Mouse (Mus musculus): ENCODE data around the gene Krt17. TPM values are rescaled to one million over a fixed set of nuclear protein-coding genes. Genes with fewer than 3 reads are reported as not detected.

Gene Krt17
- polyA plus RNA-seq, 2 experiments, result 28.1 to 75.5 TPM

- DNase-seq (ENCODE audit: low spot score) (peak; percentile 68), ATAC-seq (ENCODE audit: low FRiP score, low read depth) (peak; percentile 27; the same call in 1 of the 2 replicates)
- TF ChIP-seq POLR2A (IDR thresholded peaks at IDR 0.05; ENCODE audit: borderline replicate concordance, extremely low read depth, insufficient read depth, insufficient read length), result no peak
- Histone ChIP-seq H3K4me2 (replicated peaks; ENCODE audit: low read depth, low read length, severe bottlenecking) (peak overlapping the region; percentile 28), H3K9ac (ENCODE audit: low read depth, low read length, severe bottlenecking) (no peak overlapping the region), H3K27ac (replicated peaks; ENCODE audit: low read depth, low read length) (no peak overlapping the region), H3K27me3 (ENCODE audit: control insufficient read depth, insufficient read depth, low read length) (no peaks in the 10 kb centered on the region), H3K4me3 (replicated peaks; ENCODE audit: low read length) (0 out of 2 replicates have a peak overlapping the region, but pooled peaks have one; percentile 7), H3K4me1 (ENCODE audit: control insufficient read depth, insufficient read depth, low read length) (no peaks in the 10 kb centered on the region), H3K36me3 (ENCODE audit: control insufficient read depth, insufficient read depth, low read length) (no peaks in the 10 kb centered on the region), H3K9me3 (ENCODE audit: control insufficient read depth, low read length) (no peaks in the 10 kb centered on the region)
- WGBS, result 20% methylated on average over 18 of the region's 18 CpGs
Measured at GRCm38 (mm10) chr11:100298274-100299036, 37.6 kb upstream of the Krt17 start.

GRCm38 (mm10) chr11:100297801-100298200 lies 37.0 kb upstream of the Krt17 start:
- 29% methylated on average over 5 of the region's 5 CpGs for WGBS
- TF ChIP-seq POLR2A (IDR thresholded peaks at IDR 0.05; ENCODE audit: borderline replicate concordance, extremely low read depth, insufficient read depth, insufficient read length), result no peak
- no peaks in the 10 kb centered on the region for H3K27me3 ChIP-seq (ENCODE audit: control insufficient read depth, insufficient read depth, low read length)
- H3K27ac ChIP-seq (replicated peaks; ENCODE audit: low read depth, low read length), result no peak overlapping the region
- no peak; the same call in 1 of the 2 replicates for ATAC-seq (ENCODE audit: low FRiP score, low read depth)
- H3K36me3 ChIP-seq (ENCODE audit: control insufficient read depth, insufficient read depth, low read length), result no peaks in the 10 kb centered on the region
- H3K4me3 ChIP-seq (replicated peaks; ENCODE audit: low read length), result 0 out of 2 replicates have a peak overlapping the region, but pooled peaks have one; percentile 7
- H3K4me2 ChIP-seq (replicated peaks; ENCODE audit: low read depth, low read length, severe bottlenecking), result peak overlapping the region; percentile 28; the same call in 1 of the 2 replicates
- no peak for DNase-seq (ENCODE audit: low spot score)
- H3K4me1 ChIP-seq (ENCODE audit: control insufficient read depth, insufficient read depth, low read length), result no peaks in the 10 kb centered on the region
- H3K9me3 ChIP-seq (ENCODE audit: control insufficient read depth, low read length), result no peaks in the 10 kb centered on the region
- H3K9ac ChIP-seq (ENCODE audit: low read depth, low read length, severe bottlenecking), result no peak overlapping the region

- TF ChIP-seq POLR2A (IDR thresholded peaks at IDR 0.05; ENCODE audit: borderline replicate concordance, extremely low read depth, insufficient read depth, insufficient read length), result no peak
- DNase-seq (ENCODE audit: low spot score), result peak; percentile 81
- H3K27ac ChIP-seq (replicated peaks; ENCODE audit: low read depth, low read length), result no peak overlapping the region
- 8% methylated on average over 10 of the region's 10 CpGs for WGBS
- H3K27me3 ChIP-seq (ENCODE audit: control insufficient read depth, insufficient read depth, low read length), result no peaks in the 10 kb centered on the region
- H3K4me1 ChIP-seq (ENCODE audit: control insufficient read depth, insufficient read depth, low read length), result 0 out of 2 replicates have a peak, but pooled peaks cover 4% of the 10 kb centered on the region
- ATAC-seq (ENCODE audit: low FRiP score, low read depth), result peak; percentile 41; the same call in 1 of the 2 replicates
- H3K4me3 ChIP-seq (replicated peaks; ENCODE audit: low read length), result no peak overlapping the region
- H3K4me2 ChIP-seq (replicated peaks; ENCODE audit: low read depth, low read length, severe bottlenecking), result no peak overlapping the region
- H3K9ac ChIP-seq (ENCODE audit: low read depth, low read length, severe bottlenecking), result no peak overlapping the region
- H3K36me3 ChIP-seq (ENCODE audit: control insufficient read depth, insufficient read depth, low read length), result no peaks in the 10 kb centered on the region
- H3K9me3 ChIP-seq (ENCODE audit: control insufficient read depth, low read length), result no peaks in the 10 kb centered on the region
Measured at GRCm38 (mm10) chr11:100295308-100295707, 34.5 kb upstream of the Krt17 start.

DNA sequence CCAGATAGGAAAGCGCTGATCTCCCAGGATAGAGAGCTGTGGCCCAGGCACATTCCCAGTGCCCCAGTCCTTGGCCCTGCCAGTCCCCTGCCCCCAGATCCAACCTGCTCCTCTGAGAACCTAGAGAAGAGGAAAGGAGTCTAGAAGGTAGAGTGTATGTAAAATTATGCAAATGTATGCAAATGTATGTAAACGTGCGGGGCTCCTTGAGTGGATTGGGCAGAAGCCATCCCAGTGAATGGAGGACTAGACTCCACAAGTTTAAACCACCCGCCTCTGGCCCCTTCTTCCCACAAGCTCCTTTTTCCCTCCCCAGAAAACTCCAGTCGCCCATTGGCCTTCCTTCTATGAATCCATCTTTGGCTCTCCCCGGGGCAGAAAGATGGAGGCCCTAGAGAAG lies 32.1 kb upstream of the Krt17 start:
- 47% methylated on average over 6 of the region's 6 CpGs for WGBS
- H3K36me3 ChIP-seq (ENCODE audit: control insufficient read depth, insufficient read depth, low read length), result no peaks in the 10 kb centered on the region
- 0 out of 2 replicates have a peak, but pooled peaks cover 4% of the 10 kb centered on the region for H3K4me1 ChIP-seq (ENCODE audit: control insufficient read depth, insufficient read depth, low read length)
- H3K9ac ChIP-seq (ENCODE audit: low read depth, low read length, severe bottlenecking), result no peak overlapping the region
- no peak for TF ChIP-seq POLR2A (IDR thresholded peaks at IDR 0.05; ENCODE audit: borderline replicate concordance, extremely low read depth, insufficient read depth, insufficient read length)
- H3K27ac ChIP-seq (replicated peaks; ENCODE audit: low read depth, low read length), result no peak overlapping the region
- DNase-seq (ENCODE audit: low spot score) (no peak), ATAC-seq (ENCODE audit: low FRiP score, low read depth) (no peak)
- H3K9me3 ChIP-seq (ENCODE audit: control insufficient read depth, low read length), result no peaks in the 10 kb centered on the region
- no peaks in the 10 kb centered on the region for H3K27me3 ChIP-seq (ENCODE audit: control insufficient read depth, insufficient read depth, low read length)
- H3K4me3 ChIP-seq (replicated peaks; ENCODE audit: low read length), result no peak overlapping the region
- no peak overlapping the region for H3K4me2 ChIP-seq (replicated peaks; ENCODE audit: low read depth, low read length, severe bottlenecking)

- H3K36me3 ChIP-seq (ENCODE audit: control insufficient read depth, insufficient read depth, low read length), result no peaks in the 10 kb centered on the region
- H3K9ac ChIP-seq (ENCODE audit: low read depth, low read length, severe bottlenecking), result no peak overlapping the region
- no peaks in the 10 kb centered on the region for H3K27me3 ChIP-seq (ENCODE audit: control insufficient read depth, insufficient read depth, low read length)
- peaks cover 7% of the 10 kb centered on the region; the same call in 1 of the 2 replicates for H3K4me1 ChIP-seq (ENCODE audit: control insufficient read depth, insufficient read depth, low read length)
- no peak for ATAC-seq (ENCODE audit: low FRiP score, low read depth)
- TF ChIP-seq POLR2A (IDR thresholded peaks at IDR 0.05; ENCODE audit: borderline replicate concordance, extremely low read depth, insufficient read depth, insufficient read length), result no peak
- no peak overlapping the region for H3K4me3 ChIP-seq (replicated peaks; ENCODE audit: low read length)
- WGBS, result 47% methylated on average over 5 of the region's 5 CpGs
- no peak for DNase-seq (ENCODE audit: low spot score)
- H3K4me2 ChIP-seq (replicated peaks; ENCODE audit: low read depth, low read length, severe bottlenecking), result no peak overlapping the region
- no peak overlapping the region for H3K27ac ChIP-seq (replicated peaks; ENCODE audit: low read depth, low read length)
- no peaks in the 10 kb centered on the region for H3K9me3 ChIP-seq (ENCODE audit: control insufficient read depth, low read length)
Measured at GRCm38 (mm10) chr11:100290235-100290634, 29.4 kb upstream of the Krt17 start.

All from limb, embryonic 14.5 days (tissue).